Mouse (Mus musculus) liver, embryonic 12.5 days (tissue): ENCODE results near the gene Drd5. TPM values are rescaled to one million over a fixed set of nuclear protein-coding genes. Genes with fewer than 3 reads are reported as not detected.
A peak's percentile ranks its signal among the peaks of the same experiment; 100 is the strongest.

Source experiments
- ATAC-seq: fragments of 200-750 bp; cut with Nextera tagmentation; 2 replicates; pipeline ENCODE4 v1.8.0; 2017; ENCODE audit warnings: moderate number of reproducible peaks, mild to moderate bottlenecking, moderate library complexity
- H3K27ac ChIP-seq: fragments of 300-500 bp; sonication (generic); 2 replicates; pipeline ENCODE4 v1.5.1; 2016; ENCODE audit warnings: mild to moderate bottlenecking
- H3K27me3 ChIP-seq: fragments of 300-500 bp; sonication (generic); replicated peaks from 2 replicates; pipeline ENCODE4 v1.6.1; 2016; ENCODE audit warnings: mild to moderate bottlenecking, moderate library complexity
- H3K36me3 ChIP-seq: fragments of 300-500 bp; sonication (generic); 2 replicates; pipeline ENCODE4 v1.6.1; 2016; ENCODE audit warnings: mild to moderate bottlenecking, moderate library complexity
- H3K4me1 ChIP-seq: fragments of 300-500 bp; sonication (generic); 2 replicates; pipeline ENCODE4 v1.6.1; 2016
- H3K4me2 ChIP-seq: fragments of 300-500 bp; sonication (generic); 2 replicates; pipeline ENCODE4 v1.6.1; 2016; ENCODE audit warnings: mild to moderate bottlenecking, moderate library complexity
- H3K4me3 ChIP-seq: fragments of 300-500 bp; sonication (generic); 2 replicates; pipeline ENCODE4 v1.5.1; 2016; ENCODE audit warnings: mild to moderate bottlenecking, moderate library complexity
- H3K9ac ChIP-seq: fragments of 300-500 bp; sonication (generic); 2 replicates; pipeline ENCODE4 v1.6.1; 2016; ENCODE audit warnings: mild to moderate bottlenecking, moderate library complexity
- H3K9me3 ChIP-seq: fragments of 300-500 bp; sonication (generic); replicated peaks from 2 replicates; pipeline ENCODE4 v1.6.1; 2016; ENCODE audit warnings: mild to moderate bottlenecking, moderate library complexity
- WGBS: fragments of 180-500 bp; shearing (Covaris S2); methylation state at CpG from one replicate; pipeline ENCODE4 v1.1.7; 2016; ENCODE audit not compliant: insufficient replicate concordance; 5-methylcytosine and 5-hydroxymethylcytosine counted together
- polyA plus RNA-seq: library from polyadenylated mRNA; unstranded; fragments of >200 nt; fragmentation: Nextera tagmentation; extraction: Ambion mirVana; gene quantifications from 2 replicates; pipeline ENCODE4 v1.2.1, GENCODE M21; 2016

Gene Drd5
- polyA plus RNA-seq, 1 experiment from 2014 or later: not detected

DNA sequence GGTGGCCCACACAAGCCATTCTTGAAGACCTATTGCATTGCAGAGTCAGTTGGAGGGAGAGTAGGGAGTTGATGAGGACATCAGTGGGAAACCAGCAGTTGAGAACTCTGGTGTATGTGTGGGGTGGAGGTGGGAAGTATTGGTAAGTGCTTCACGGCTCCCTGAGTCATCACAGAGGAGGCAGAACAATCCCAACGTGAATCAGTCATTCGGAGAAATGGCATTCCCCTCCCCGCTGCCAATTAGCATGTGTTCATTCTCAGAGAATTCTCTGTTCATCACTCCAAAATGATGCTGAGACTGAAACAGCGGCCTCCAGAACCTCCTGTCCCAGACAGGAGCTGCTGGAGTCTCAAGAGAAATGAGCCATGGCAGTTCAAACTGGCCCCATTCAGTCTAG, 45.2 kb downstream of the Drd5 start:
- 71% methylated on average over 5 of the region's 5 CpGs for whole genome bisulfite sequencing
- ATAC-seq: no peak
- H3K9me3 ChIP-seq: no peaks in the 10 kb centered on the region

DNA sequence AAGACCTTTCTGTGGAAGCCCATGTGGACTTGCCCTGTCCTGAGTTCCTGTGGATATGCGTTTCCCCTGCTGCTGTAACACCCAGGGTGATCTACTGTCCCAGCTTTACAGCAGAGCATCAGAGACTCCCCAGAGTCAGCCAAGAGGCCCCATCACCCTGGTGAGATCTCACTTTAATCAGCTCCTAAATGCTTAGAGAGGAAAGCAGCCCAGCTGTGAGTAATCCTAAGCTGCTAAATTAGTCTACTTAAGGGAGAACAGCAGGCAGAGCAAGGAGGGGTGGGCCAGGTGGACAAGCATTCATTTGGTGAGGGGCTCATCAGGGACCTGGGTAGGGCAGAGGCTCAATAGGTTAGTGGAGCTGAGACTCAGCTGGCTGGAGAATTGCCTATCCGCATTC, 46.4 kb downstream of the Drd5 start:
- Histone ChIP-seq H3K4me1 (peaks cover 16% of the 10 kb centered on the region), H3K36me3 (no peaks in the 10 kb centered on the region), H3K4me3 (no peak overlapping the region), H3K9me3 (no peaks in the 10 kb centered on the region), H3K27me3 (0 out of 2 replicates have a peak, but pooled peaks cover 7% of the 10 kb centered on the region), H3K4me2 (no peak overlapping the region), H3K27ac (no peak overlapping the region), H3K9ac (no peak overlapping the region)
- no peak for ATAC-seq
- 63% methylated on average over 2 of the region's 2 CpGs for WGBS

More for the DNA sequence above, 45.2 kb downstream of the Drd5 start:
- H3K36me3 ChIP-seq: no peaks in the 10 kb centered on the region
- H3K4me1 ChIP-seq: peaks cover 16% of the 10 kb centered on the region
- H3K27ac ChIP-seq: no peak overlapping the region
- 0 out of 2 replicates have a peak, but pooled peaks cover 7% of the 10 kb centered on the region for H3K27me3 ChIP-seq
- no peak overlapping the region for H3K4me2 ChIP-seq
- H3K4me3 ChIP-seq: no peak overlapping the region
- H3K9ac ChIP-seq: no peak overlapping the region

DNA sequence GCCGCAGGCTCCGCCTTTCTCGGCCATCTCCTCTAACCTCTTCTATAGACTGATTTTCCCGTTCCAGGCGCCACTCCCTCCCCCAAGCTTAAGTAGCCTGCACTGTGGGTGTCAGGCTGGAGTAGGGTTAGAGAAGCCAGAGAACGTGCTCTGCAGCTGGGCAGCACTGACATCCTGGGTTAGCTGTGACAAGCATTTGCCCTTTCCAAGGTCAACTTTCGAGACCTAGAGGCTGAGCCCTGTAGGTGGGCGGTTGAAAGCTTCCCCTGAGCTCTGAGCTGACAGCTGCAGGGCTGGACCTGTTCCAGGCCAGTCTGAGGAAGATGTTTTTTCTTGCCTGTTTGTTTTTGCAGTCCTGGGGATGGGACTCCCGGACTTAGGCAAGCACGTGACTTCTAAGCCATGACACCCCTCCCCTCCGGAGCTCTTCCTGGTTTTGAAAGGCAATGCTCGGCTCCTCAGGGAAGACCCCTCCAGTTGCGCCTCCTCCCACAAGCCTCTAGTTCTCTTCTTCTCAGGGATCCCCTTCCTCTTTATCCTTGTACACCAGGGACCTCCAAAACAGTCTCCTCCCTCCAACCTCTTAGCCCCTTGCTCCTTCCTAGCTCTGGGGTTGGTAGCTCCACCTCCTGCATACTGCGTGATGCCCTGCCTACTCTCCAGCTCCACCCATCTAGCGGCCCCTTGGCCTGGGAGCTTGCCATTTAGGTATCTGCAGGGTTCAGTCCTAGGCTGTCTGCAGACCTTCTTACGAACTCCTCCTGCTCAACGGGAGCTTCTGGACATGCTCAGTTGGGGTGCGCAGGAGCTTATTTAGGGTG, 47.7 kb downstream of the Drd5 start:
- Histone ChIP-seq H3K27ac (no peak overlapping the region), H3K4me2 (peak overlapping the region; percentile 60), H3K4me3 (peak overlapping the region; percentile 28), H3K36me3 (no peaks in the 10 kb centered on the region), H3K9ac (0 out of 2 replicates have a peak overlapping the region, but pooled peaks have one; percentile 30), H3K27me3 (0 out of 2 replicates have a peak, but pooled peaks cover 7% of the 10 kb centered on the region), H3K4me1 (peaks cover 16% of the 10 kb centered on the region), H3K9me3 (no peaks in the 10 kb centered on the region)
- ATAC-seq: peak; percentile 71
- WGBS: 15% methylated on average over 18 of the region's 18 CpGs

DNA sequence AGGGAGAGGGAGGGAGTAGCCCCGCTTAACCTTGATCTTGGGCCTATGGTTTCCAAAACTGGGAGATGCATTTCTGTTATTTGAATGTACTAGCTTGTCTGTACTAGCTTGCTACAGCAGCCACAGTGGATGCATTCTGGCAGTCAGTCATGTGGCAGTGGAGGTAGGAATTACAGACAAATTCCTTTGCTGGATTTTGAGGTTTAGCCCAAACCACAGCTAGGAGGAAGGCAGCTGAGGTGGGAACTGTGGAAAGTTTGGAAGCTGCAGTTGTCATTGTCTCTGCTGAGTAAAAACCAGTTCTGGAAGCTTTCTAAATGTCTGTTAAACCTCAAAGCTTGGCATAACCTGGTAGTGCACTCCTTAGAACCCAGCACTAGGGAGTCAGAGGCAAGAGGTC, 52.1 kb downstream of the Drd5 start:
- Histone ChIP-seq H3K9ac (no peak overlapping the region), H3K9me3 (no peaks in the 10 kb centered on the region), H3K4me2 (no peak overlapping the region), H3K27ac (no peak overlapping the region), H3K4me1 (peaks cover 9% of the 10 kb centered on the region), H3K4me3 (no peak overlapping the region), H3K27me3 (no peaks in the 10 kb centered on the region), H3K36me3 (no peaks in the 10 kb centered on the region)
- WGBS: 63% methylated on average over 1 of the region's 1 CpGs
- ATAC-seq: no peak

Other genes starting within 250 kb of the Drd5 start
- gene Nsg1, start 159.5 kb upstream of the Drd5 start, polyA plus RNA-seq: 7.4 and 8.4 TPM in 2 replicates
- gene Zbtb49, start 98.9 kb upstream of the Drd5 start, polyA plus RNA-seq: 4.4 and 5.4 TPM in 2 replicates
- gene Lyar, start 98.9 kb upstream of the Drd5 start, polyA plus RNA-seq: 145 and 147 TPM in 2 replicates
- 51.3 and 55.5 TPM in 2 replicates for gene Tmem128, start 59.2 kb upstream of the Drd5 start, polyA plus RNA-seq
- not detected in 2 replicates for gene Otop1, start 43.4 kb upstream of the Drd5 start, polyA plus RNA-seq
- 0.60 and 1.2 TPM in 2 replicates for gene Slc2a9, start 183.8 kb downstream of the Drd5 start, polyA plus RNA-seq
- gene Wdr1, start 243.9 kb downstream of the Drd5 start, polyA plus RNA-seq: 122 and 131 TPM in 2 replicates